Mouse (Mus musculus) brown adipose tissue, adult 24 weeks (tissue): ENCODE measurements around the gene Olfr19. TPM values are rescaled to one million over a fixed set of nuclear protein-coding genes. Genes with fewer than 3 reads are reported as not detected.
"Not testable (repeated sequence)": the region's sequence is repeated elsewhere in the genome, so short reads cannot be mapped to it uniquely, and the experiment has no call there.

Experiments used
- H3K27ac ChIP-seq: fragments of 200-500 bp; replicated peaks from 2 replicates; pipeline ENCODE4 v1.5.1; 2012; ENCODE audit warnings: low read depth, mild to moderate bottlenecking, low read length
- H3K4me1 ChIP-seq: fragments of 200-500 bp; 2 replicates; pipeline ENCODE4 v1.6.1; 2012; ENCODE audit warnings: low read length, mixed read lengths; ENCODE audit not compliant: control insufficient read depth, insufficient read depth, insufficient read length
- H3K4me3 ChIP-seq: fragments of 200-500 bp; 2 replicates; pipeline ENCODE4 v1.5.1; 2012; ENCODE audit warnings: low read depth, mild to moderate bottlenecking, low read length, moderate library complexity; ENCODE audit not compliant: insufficient read depth
- polyA plus RNA-seq: library from polyadenylated mRNA; stranded (reverse); fragments of >200 nt; gene quantifications from 2 replicates; pipeline ENCODE4 v1.2.4, GENCODE M21; 2012; ENCODE audit not compliant: missing spikeins, insufficient read depth, insufficient read length

The Olfr19 gene
- polyA plus RNA-seq: not detected in 2 replicates

DNA sequence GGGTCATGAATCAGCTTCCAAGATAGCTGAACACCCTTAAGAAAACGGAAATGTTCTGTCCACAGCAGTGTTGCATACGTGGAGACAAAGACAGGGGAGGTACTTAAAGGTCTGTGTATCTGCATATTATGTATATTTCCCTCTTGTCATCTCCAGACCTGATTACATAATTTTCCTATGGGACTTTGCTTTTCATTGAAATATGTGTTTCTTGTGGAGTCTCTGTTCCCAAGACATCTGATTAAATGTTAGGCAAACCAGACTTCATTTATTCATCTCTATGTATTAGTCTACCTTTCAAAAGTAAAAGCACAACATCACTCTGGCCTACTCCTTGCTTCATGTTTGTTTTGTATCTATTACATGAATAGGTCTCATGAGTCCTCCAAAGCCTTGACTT is at the start of gene Olfr19:
TSS of gene Olfr19 (minus strand) at position 101 of the 400 bp plus-strand sequence.
- no peak within 1 kb of the TSS for H3K27ac ChIP-seq
- H3K4me1 ChIP-seq: no peaks in the 10 kb centered on the region
- H3K4me3 ChIP-seq: no peak within 1 kb of the TSS

DNA sequence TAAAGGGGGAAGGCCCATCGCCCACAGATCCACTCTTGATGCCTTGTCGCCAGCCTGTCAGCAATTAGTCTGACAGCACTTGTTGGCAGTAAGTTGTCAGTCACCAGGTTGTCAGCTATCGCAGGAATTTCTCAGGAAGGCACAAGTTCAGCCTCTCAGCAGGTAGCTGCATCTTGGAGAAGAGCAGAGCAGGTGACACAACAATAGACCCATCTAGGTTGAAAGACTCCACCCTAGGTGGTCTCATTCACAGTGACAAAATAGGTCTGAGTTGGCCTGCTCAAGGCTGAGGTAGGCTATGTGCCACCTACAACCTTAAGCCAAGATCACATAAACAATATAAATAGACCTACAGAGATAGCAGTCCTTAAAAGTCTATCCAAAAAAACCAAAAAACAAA is 8.8 kb upstream of the Olfr19 start:
- H3K27ac ChIP-seq: no peak overlapping the region
- no peak overlapping the region for H3K4me3 ChIP-seq
- no peaks in the 10 kb centered on the region for H3K4me1 ChIP-seq

DNA sequence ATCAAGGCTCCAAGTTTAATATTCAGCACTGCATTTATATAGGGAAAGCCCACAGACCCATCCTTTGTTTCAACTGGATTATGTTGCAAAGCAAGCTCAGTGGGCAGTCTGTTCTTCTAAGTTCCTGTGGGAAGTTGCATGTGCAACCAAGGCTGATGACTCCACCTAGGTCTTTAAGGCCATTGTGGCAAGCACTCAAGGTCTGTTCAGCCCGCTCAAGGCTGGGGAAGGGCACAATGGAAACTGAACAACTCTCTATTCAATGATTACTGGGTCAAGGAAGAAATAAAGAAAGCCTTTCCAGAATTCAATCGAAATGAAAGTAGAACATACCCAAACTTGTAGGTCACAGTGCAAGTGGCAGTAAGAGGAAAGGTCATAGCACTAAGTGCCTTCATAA is 7.8 kb upstream of the Olfr19 start:
- no peak overlapping the region for H3K4me3 ChIP-seq
- no peaks in the 10 kb centered on the region for H3K4me1 ChIP-seq
- H3K27ac ChIP-seq: no peak overlapping the region

DNA sequence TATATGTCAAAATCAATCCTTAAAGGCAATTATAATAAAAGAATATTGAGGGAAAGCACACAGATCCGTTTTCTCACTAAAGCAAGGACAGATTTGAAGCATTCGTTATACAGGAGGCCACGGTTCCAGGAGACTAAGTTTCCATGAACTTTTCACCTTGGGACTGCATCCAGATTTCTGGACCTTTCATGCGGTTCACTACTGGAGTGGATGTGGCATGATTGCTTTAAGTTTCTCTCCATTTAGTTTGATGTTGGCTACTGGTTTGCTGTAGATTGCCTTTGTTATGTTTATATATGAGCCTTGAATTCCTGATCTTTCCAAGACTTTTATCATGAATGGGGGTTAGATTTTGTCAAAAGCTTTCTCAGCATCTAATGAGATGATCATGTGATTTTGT is 11.2 kb downstream of the Olfr19 start:
- no peaks in the 10 kb centered on the region for H3K4me1 ChIP-seq
- H3K4me3 ChIP-seq: no peak overlapping the region
- no peak overlapping the region for H3K27ac ChIP-seq

DNA sequence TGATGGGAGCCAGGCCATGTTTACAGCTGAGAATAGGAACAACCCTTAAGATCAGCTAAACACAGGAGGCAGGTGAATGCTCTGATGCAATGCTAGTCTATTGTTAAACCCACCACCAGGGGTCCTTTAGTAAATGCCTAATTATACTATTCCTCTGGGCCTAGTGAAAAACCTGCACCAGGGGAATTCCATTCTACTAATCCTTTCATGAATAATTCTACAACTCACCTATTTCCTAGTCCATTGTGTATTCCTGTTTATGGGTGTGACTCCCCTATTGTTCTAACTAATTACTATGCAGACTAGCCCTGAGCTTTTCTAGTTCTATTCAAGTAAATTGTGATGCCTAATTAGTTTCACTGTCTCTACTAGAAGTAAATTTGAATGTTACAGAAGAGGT is 11.7 kb downstream of the Olfr19 start:
- not testable (repeated sequence) for H3K4me1 ChIP-seq

DNA sequence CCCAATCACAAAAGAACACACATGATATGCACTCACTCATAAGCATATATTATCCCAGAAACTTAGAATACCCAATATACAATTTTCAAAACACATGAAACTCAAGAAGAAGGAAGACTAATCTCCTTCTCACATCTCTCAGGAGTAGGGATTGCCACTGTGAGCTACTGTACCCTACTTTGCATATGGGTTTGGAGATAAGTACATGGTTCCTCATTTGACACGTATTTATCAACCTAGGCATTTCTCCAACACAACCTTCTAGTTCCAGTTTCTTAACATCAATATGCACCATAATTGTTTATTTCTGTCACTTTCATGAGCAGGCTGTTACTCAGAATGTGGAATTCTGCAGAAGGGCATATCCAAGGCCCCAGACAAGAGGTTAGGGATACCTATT is 31.1 kb downstream of the Olfr19 start:
- Histone ChIP-seq H3K27ac (no peak overlapping the region), H3K4me1 (no peaks in the 10 kb centered on the region), H3K4me3 (no peak overlapping the region)

More for the DNA sequence above, 11.7 kb downstream of the Olfr19 start:
- H3K4me3 ChIP-seq, H3K27ac ChIP-seq: not testable (repeated sequence)

DNA sequence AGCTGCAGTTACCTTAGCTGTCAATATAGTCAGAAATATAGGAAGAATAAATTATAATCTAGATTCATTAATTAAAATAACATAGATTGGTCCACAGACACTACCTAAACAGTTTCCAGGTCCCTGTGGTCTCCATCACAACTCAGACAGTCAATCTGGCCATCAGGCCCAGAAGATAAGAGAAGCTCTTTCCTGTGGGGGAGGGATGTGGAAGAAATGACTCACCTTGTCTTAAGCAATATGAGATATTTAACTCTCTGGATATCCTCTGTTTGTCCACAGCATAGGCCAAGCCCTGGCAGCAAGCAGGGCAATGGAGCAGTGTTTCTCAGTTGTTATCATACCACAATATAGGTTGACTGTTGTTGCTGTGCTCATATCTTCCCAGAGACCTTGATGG is 42.5 kb downstream of the Olfr19 start:
- H3K4me1 ChIP-seq: no peaks in the 10 kb centered on the region
- no peak overlapping the region for H3K27ac ChIP-seq
- H3K4me3 ChIP-seq: no peak overlapping the region

Other genes with a start within 250 kb of the Olfr19 start
- gene Fgd4, start 75.9 kb downstream of the Olfr19 start, polyA plus RNA-seq: 9.8 and 17.0 TPM in 2 replicates
- gene Spag6l, start 153.1 kb upstream of the Olfr19 start, polyA plus RNA-seq: not detected in 2 replicates
- not detected in 2 replicates for gene Igll1, start 187.6 kb upstream of the Olfr19 start, polyA plus RNA-seq
- gene Top3b, start 194.3 kb upstream of the Olfr19 start, polyA plus RNA-seq: 22.0 and 30.5 TPM in 2 replicates
- gene Vpreb1, start 194.4 kb upstream of the Olfr19 start, polyA plus RNA-seq: 2.9 TPM in 1 of 2 replicates, not detected in the other
- gene Ppm1f, start 220.1 kb upstream of the Olfr19 start, polyA plus RNA-seq: 10.7 and 12.8 TPM in 2 replicates